Mouse (Mus musculus) layer of hippocampus, postnatal 36 days (tissue): ENCODE data around the gene Kdelc2. TPM values are rescaled to one million over a fixed set of nuclear protein-coding genes. Genes with fewer than 3 reads are reported as not detected.

Experiments
- microRNA-seq, 2 experiments: library from miRNA; unstranded; fragments of <30 nt; microRNA quantifications; one replicate each; pipeline ENCODE4 v1.2.0; 2021
- total RNA-seq, 2 experiments: library from RNA; stranded (reverse); gene quantifications; 2 replicates each; pipeline ENCODE4 v1.2.3; 2021

Gene Kdelc2
- total RNA-seq, 2 experiments from 2014 or later, result 4.6 to 4.8 TPM

Small RNA genes lying within 50 kb of the gene (microRNA-seq; reads per million reads assigned to microRNA genes)
- gene Mir130c, result 0 reads per million in 2 experiments

Other genes with a start within 250 kb of the Kdelc2 start
- 10 to 100 TPM; 21.0 to 21.5 TPM for gene Ddx10, start 136.0 kb upstream of the Kdelc2 start, total RNA-seq
- 1 to 10 TPM; 3.8 to 4.0 TPM for gene Exph5, start 82.4 kb upstream of the Kdelc2 start, total RNA-seq
- under 1 TPM in 1 of 2 experiments, not detected in 1; 0.38 TPM for gene 4930550C14Rik, start 18.3 kb downstream of the Kdelc2 start, total RNA-seq
- 10 to 100 TPM; 19.7 to 21.7 TPM for gene Atm, start 152.7 kb downstream of the Kdelc2 start, total RNA-seq
- gene Npat, start 153.0 kb downstream of the Kdelc2 start, total RNA-seq, result 10 to 100 TPM; 16.8 to 19.9 TPM
- 10 to 100 TPM; 60.2 to 61.8 TPM for gene Acat1, start 226.4 kb downstream of the Kdelc2 start, total RNA-seq